ENCODE assay signal across 8 mouse cellular contexts in genomic region chr2:164486258-164487114, GRCm38 (mm10). TPM values are rescaled to one million over a fixed set of nuclear protein-coding genes. Genes with fewer than 3 reads are reported as not detected.
DNase-seq lines count a peak whose midpoint lies in the region; ATAC-seq lines count a peak whose summit lies in the region.
"Had no signal": no experiment of that assay in that cellular context is flagged by ENCODE, and none has a peak within 500 bp of the region (broad histone marks: within the 10 kb centered on the region; RNA-seq: fewer than 3 reads in every experiment).

No protein-coding gene starts in this region.

- H3K27me3 ChIP-seq in hindbrain, embryonic 12.5 days = peaks cover 45% of the 10 kb centered on the region
- H3K27me3 ChIP-seq in lung, embryonic 15.5 days = peaks cover 26% of the 10 kb centered on the region

- peak overlapping the region; percentile 62 for H3K4me3 ChIP-seq in hindbrain, embryonic 12.5 days
- H3K4me3 ChIP-seq in lung, embryonic 15.5 days = peak overlapping the region; percentile 82

- WGBS in hindbrain, embryonic 12.5 days = under 1% methylated on average over 83 of the region's 90 CpGs
- under 1% methylated on average over 78 of the region's 90 CpGs for WGBS in lung, embryonic 15.5 days

- no peak overlapping the region for H3K27ac ChIP-seq in hindbrain, embryonic 12.5 days
- H3K27ac ChIP-seq in lung, embryonic 15.5 days = no peak overlapping the region

- H3K9me3 ChIP-seq in hindbrain, embryonic 12.5 days (replicated peaks) = no peaks in the 10 kb centered on the region
- H3K9me3 ChIP-seq in lung, embryonic 15.5 days = no peaks in the 10 kb centered on the region

- H3K4me2 ChIP-seq in hindbrain, embryonic 12.5 days (replicated peaks) = peak overlapping the region; percentile 99
- H3K4me2 ChIP-seq in lung, embryonic 15.5 days = peak overlapping the region; percentile 100

- peak; percentile 43 for ATAC-seq in hindbrain, embryonic 12.5 days (ENCODE audit: low FRiP score)
- ATAC-seq in lung, embryonic 15.5 days (ENCODE audit: borderline replicate concordance, extremely low read depth, low FRiP score, low TSS enrichment) = peak; percentile 66

- 0 out of 2 replicates have a peak, but pooled peaks cover 6% of the 10 kb centered on the region for H3K36me3 ChIP-seq in hindbrain, embryonic 12.5 days
- peaks cover 3% of the 10 kb centered on the region; the same call in 1 of the 2 replicates for H3K36me3 ChIP-seq in lung, embryonic 15.5 days

- H3K4me1 ChIP-seq in hindbrain, embryonic 12.5 days = peaks cover 16% of the 10 kb centered on the region
- peaks cover 10% of the 10 kb centered on the region for H3K4me1 ChIP-seq in lung, embryonic 15.5 days

- peak; percentile 59 for DNase-seq in NIH3T3 (ENCODE audit: low read depth)
- peak; percentile 77 to 83 for DNase-seq in cerebellum, adult 18-20 months
- peak; percentile 74 to 77 for DNase-seq in frontal cortex, postnatal 10 days (ENCODE audit: low spot score in 2 of 2)
- DNase-seq in layer of hippocampus, postnatal 10 days (ENCODE audit: low spot score in 2 of 2) = peak; percentile 61 to 69
- DNase-seq in retina, embryonic 14.5 days (ENCODE audit: low spot score) = peak; percentile 57

- peak overlapping the region; percentile 72 for H3K9ac ChIP-seq in hindbrain, embryonic 12.5 days
- peak overlapping the region; percentile 54 for H3K9ac ChIP-seq in lung, embryonic 15.5 days

RNA-seq across cellular contexts. Expression of gene Dbndd2, which starts 0.6 kb away (rescaled TPM):
- 5.1 and 7.2 TPM in 2 replicates for polyA plus RNA-seq in hindbrain, embryonic 12.5 days (2016; fragmentation: Nextera tagmentation; extraction: Ambion mirVana)
- total RNA-seq in layer of hippocampus, postnatal 10 days (2021) = 10 to 100 TPM; 58.9 to 61.0 TPM
- 8.8 and 10.1 TPM in 2 replicates for polyA plus RNA-seq in lung, embryonic 15.5 days (2015; fragmentation: Nextera tagmentation; extraction: Ambion mirVana)

RNA-seq across cellular contexts. Expression of gene Pigt, which starts 10.8 kb away (rescaled TPM):
- 48.9 and 53.3 TPM in 2 replicates for polyA plus RNA-seq in hindbrain, embryonic 12.5 days (2016; fragmentation: Nextera tagmentation; extraction: Ambion mirVana)
- total RNA-seq in layer of hippocampus, postnatal 10 days (2021) = 100 to 1,000 TPM; 106 to 109 TPM
- 60.8 and 64.6 TPM in 2 replicates for polyA plus RNA-seq in lung, embryonic 15.5 days (2015; fragmentation: Nextera tagmentation; extraction: Ambion mirVana)

RNA-seq across cellular contexts. Expression of gene Trp53tg5, which starts 13.0 kb away (rescaled TPM):
- polyA plus RNA-seq in hindbrain, embryonic 12.5 days (2016; fragmentation: Nextera tagmentation; extraction: Ambion mirVana) = not detected in 2 replicates
- total RNA-seq in layer of hippocampus, postnatal 10 days (2021) = not detected
- not detected in 2 replicates for polyA plus RNA-seq in lung, embryonic 15.5 days (2015; fragmentation: Nextera tagmentation; extraction: Ambion mirVana)
- total RNA-seq: neutrophil, adult 5-6 weeks had no signal

RNA-seq across cellular contexts. Expression of gene Gm20458, which starts 25.7 kb away (rescaled TPM):
- 1.2 and 5.7 TPM in 2 replicates for polyA plus RNA-seq in hindbrain, embryonic 12.5 days (2016; fragmentation: Nextera tagmentation; extraction: Ambion mirVana)
- 10 to 100 TPM in 1 of 2 experiments, 1 to 10 TPM in 1; 4.1 to 17.9 TPM for total RNA-seq in layer of hippocampus, postnatal 10 days (2021)
- 17.1 and 17.6 TPM in 2 replicates for polyA plus RNA-seq in lung, embryonic 15.5 days (2015; fragmentation: Nextera tagmentation; extraction: Ambion mirVana)
- total RNA-seq: neutrophil, adult 5-6 weeks had no signal

RNA-seq across cellular contexts. Expression of gene Sys1, which starts 29.7 kb away (rescaled TPM):
- 65.1 and 71.5 TPM in 2 replicates for polyA plus RNA-seq in hindbrain, embryonic 12.5 days (2016; fragmentation: Nextera tagmentation; extraction: Ambion mirVana)
- 10 to 100 TPM; 43.9 to 45.8 TPM for total RNA-seq in layer of hippocampus, postnatal 10 days (2021)
- polyA plus RNA-seq in lung, embryonic 15.5 days (2015; fragmentation: Nextera tagmentation; extraction: Ambion mirVana) = 65.8 and 69.0 TPM in 2 replicates
